In genomic region chr1:64942006-64942755, GRCm38 (mm10) we compare ENCODE assay signal across 31 mouse cellular contexts. TPM values are rescaled to one million over a fixed set of nuclear protein-coding genes. Genes with fewer than 3 reads are reported as not detected.
DNase-seq lines count a peak whose midpoint lies in the region; ATAC-seq and TF ChIP-seq lines count a peak whose summit lies in the region.
"Had no signal": no experiment of that assay in that cellular context is flagged by ENCODE, and none has a peak within 500 bp of the region (broad histone marks: within the 10 kb centered on the region; RNA-seq: fewer than 3 reads in every experiment).

No protein-coding gene starts in this region.

- peaks cover 2% of the 10 kb centered on the region; the same call in 1 of the 2 replicates for H3K79me2 ChIP-seq in heart, adult 2 months (replicated peaks; ENCODE audit: control insufficient read depth, insufficient read depth, low read length)

- no peak for TF ChIP-seq CTCF in heart, adult 2 months (IDR thresholded peaks at IDR 0.05)
- TF ChIP-seq CTCF in Patski (IDR thresholded peaks at IDR 0.05): no peak
- TF ChIP-seq CTCF in stomach, postnatal 0 days (IDR thresholded peaks at IDR 0.05; ENCODE audit: low read depth): no peak

- no peak overlapping the region for H3K4me3 ChIP-seq in heart, adult 2 months
- no peak overlapping the region for H3K4me3 ChIP-seq in intestine, embryonic 15.5 days (replicated peaks)
- no peak overlapping the region for H3K4me3 ChIP-seq in stomach, postnatal 0 days (ENCODE audit: low read depth, low read length)
- H3K4me3 ChIP-seq in midbrain, embryonic 13.5 days (replicated peaks): no peak overlapping the region
- no peak overlapping the region for H3K4me3 ChIP-seq in heart, embryonic 10.5 days
- H3K4me3 ChIP-seq: forebrain, embryonic 12.5 days; hindbrain, embryonic 12.5 days; left cerebral cortex, adult 2 months; limb, embryonic 12.5 days; liver, embryonic 15.5 days; midbrain, embryonic 10.5 days; myocyte; neural tube, embryonic 12.5 days had no signal

- peak; percentile 93 for ATAC-seq in Patski
- peak; percentile 80 for ATAC-seq in intestine, embryonic 15.5 days
- ATAC-seq in stomach, postnatal 0 days (ENCODE audit: low FRiP score, low TSS enrichment): peak; percentile 85
- no peak for ATAC-seq in midbrain, embryonic 13.5 days
- ATAC-seq: activated CD4-positive, CD25-positive, alpha-beta regulatory T cell, adult 4 months; forebrain, postnatal 0 days had no signal

- no peak overlapping the region for H3K4me2 ChIP-seq in intestine, embryonic 15.5 days (replicated peaks)
- no peak overlapping the region for H3K4me2 ChIP-seq in stomach, postnatal 0 days (replicated peaks; ENCODE audit: low read depth)
- H3K4me2 ChIP-seq in midbrain, embryonic 13.5 days (replicated peaks): no peak overlapping the region
- H3K4me2 ChIP-seq: forebrain, embryonic 12.5 days; heart, embryonic 11.5 days; hindbrain, embryonic 12.5 days; limb, embryonic 12.5 days; liver, embryonic 15.5 days; lung, embryonic 14.5 days; neural tube, embryonic 12.5 days had no signal

- no peak for TF ChIP-seq EP300 in heart, adult 2 months (IDR thresholded peaks at IDR 0.05; ENCODE audit: insufficient read depth, low read depth, low read length)
- TF ChIP-seq EP300 in stomach, postnatal 0 days (optimal IDR thresholded peaks at IDR 0.05): no peak

- intact Hi-C loops in heart, adult 2 months (cut with DNase I): no loop called here

- DNase-seq in heart, adult 11 months: peak; percentile 30
- DNase-seq in heart, adult 2 months: no peak
- DNase-seq in Patski (ENCODE audit: low read depth, low spot score): no peak
- DNase-seq in stomach, postnatal 0 days (ENCODE audit: low spot score): peak; percentile 21
- DNase-seq in spleen, adult 18-20 months: no peak
- DNase-seq in heart, embryonic 10.5 days (ENCODE audit: low spot score): no peak
- DNase-seq: adrenal gland, adult 8-10 months; cerebellum, adult 8-10 months; cerebellum, postnatal 36 days; forebrain, postnatal 0 days; gastrocnemius, postnatal 10 days; heart, postnatal 36 days; kidney, adult 2 months; kidney, postnatal 25 days; lung, embryonic 14.5 days; lung, postnatal 14 days; right cerebral cortex, postnatal 4 days; thymus, adult 18-20 months; thymus, postnatal 25 days had no signal

- H3K36me3 ChIP-seq in heart, adult 2 months (ENCODE audit: control insufficient read depth, insufficient read depth, low read length): no peaks in the 10 kb centered on the region; the same call in 1 of the 2 replicates
- H3K36me3 ChIP-seq in intestine, embryonic 15.5 days: no peaks in the 10 kb centered on the region
- H3K36me3 ChIP-seq in stomach, postnatal 0 days (ENCODE audit: control insufficient read depth, insufficient read depth, low read length): no peaks in the 10 kb centered on the region
- H3K36me3 ChIP-seq in midbrain, embryonic 13.5 days: peaks cover 14% of the 10 kb centered on the region
- peaks cover 15% of the 10 kb centered on the region; the same call in 1 of the 2 replicates for H3K36me3 ChIP-seq in heart, embryonic 10.5 days
- H3K36me3 ChIP-seq: forebrain, embryonic 12.5 days; liver, embryonic 15.5 days had no signal

- H3K27ac ChIP-seq in heart, adult 2 months: no peak overlapping the region
- no peak overlapping the region for H3K27ac ChIP-seq in intestine, embryonic 15.5 days
- H3K27ac ChIP-seq in stomach, postnatal 0 days (replicated peaks): peak overlapping the region; percentile 53; the same call in 1 of the 2 replicates
- H3K27ac ChIP-seq in midbrain, embryonic 13.5 days: no peak overlapping the region
- no peak overlapping the region for H3K27ac ChIP-seq in heart, embryonic 10.5 days
- H3K27ac ChIP-seq: forebrain, embryonic 12.5 days; hindbrain, embryonic 12.5 days; left cerebral cortex, adult 2 months; limb, embryonic 12.5 days; liver, embryonic 15.5 days; midbrain, embryonic 10.5 days; neural tube, embryonic 12.5 days had no signal

- H3K4me1 ChIP-seq in heart, adult 2 months (ENCODE audit: control insufficient read depth, insufficient read depth, low read length): peaks cover 1% of the 10 kb centered on the region; the same call in 1 of the 2 replicates
- no peaks in the 10 kb centered on the region for H3K4me1 ChIP-seq in intestine, embryonic 15.5 days (replicated peaks)
- H3K4me1 ChIP-seq in stomach, postnatal 0 days (replicated peaks; ENCODE audit: control insufficient read depth, insufficient read depth): no peaks in the 10 kb centered on the region
- H3K4me1 ChIP-seq in midbrain, embryonic 13.5 days (replicated peaks): 0 out of 2 replicates have a peak, but pooled peaks cover 15% of the 10 kb centered on the region
- peaks cover 23% of the 10 kb centered on the region for H3K4me1 ChIP-seq in heart, embryonic 10.5 days
- H3K4me1 ChIP-seq: forebrain, embryonic 12.5 days; limb, embryonic 12.5 days; midbrain, embryonic 10.5 days; neural tube, embryonic 12.5 days had no signal

- POLR2A ChIA-PET in Patski (lab: Charles Lee): interaction anchor here (0.8 to 1.2 kb wide), 3 partner anchors 10 to 37 kb away, joined by 3 to 6 read pairs (median 5); partner anchors contain the start of gene Plekhm3

- in situ Hi-C loops in Patski (cut with MboI; ENCODE audit: low pct_unique_long_range_greater_than_20kb): no loop called here

- no peaks in the 10 kb centered on the region for H3K9me3 ChIP-seq in intestine, embryonic 15.5 days
- H3K9me3 ChIP-seq in stomach, postnatal 0 days (ENCODE audit: control insufficient read depth, low read length): no peaks in the 10 kb centered on the region
- no peaks in the 10 kb centered on the region; the same call in 1 of the 2 replicates for H3K9me3 ChIP-seq in midbrain, embryonic 13.5 days
- H3K9me3 ChIP-seq in heart, embryonic 10.5 days: no peaks in the 10 kb centered on the region
- H3K9me3 ChIP-seq: hindbrain, embryonic 12.5 days; liver, embryonic 15.5 days; neural tube, embryonic 12.5 days had no signal

- H3K9ac ChIP-seq in heart, adult 2 months (ENCODE audit: low read depth, low read length): no peak overlapping the region
- H3K9ac ChIP-seq in intestine, embryonic 15.5 days: no peak overlapping the region
- no peak overlapping the region for H3K9ac ChIP-seq in stomach, postnatal 0 days (ENCODE audit: low read length)
- no peak overlapping the region for H3K9ac ChIP-seq in midbrain, embryonic 13.5 days (replicated peaks)
- H3K9ac ChIP-seq: forebrain, embryonic 12.5 days; forebrain, postnatal 0 days; hindbrain, embryonic 12.5 days; limb, embryonic 12.5 days; liver, embryonic 15.5 days; lung, embryonic 14.5 days; neural tube, embryonic 12.5 days had no signal

- WGBS in heart, adult 2 months: 76% methylated on average over 4 of the region's 4 CpGs
- WGBS in intestine, embryonic 15.5 days: 65% methylated on average over 4 of the region's 4 CpGs
- WGBS in stomach, postnatal 0 days: 47% methylated on average over 4 of the region's 4 CpGs
- WGBS in midbrain, embryonic 13.5 days: 77% methylated on average over 4 of the region's 4 CpGs
- 76% methylated on average over 4 of the region's 4 CpGs for WGBS in heart, embryonic 10.5 days

- no peaks in the 10 kb centered on the region for H3K27me3 ChIP-seq in heart, adult 2 months (ENCODE audit: control insufficient read depth, insufficient read depth, low read length)
- no peaks in the 10 kb centered on the region for H3K27me3 ChIP-seq in Patski
- H3K27me3 ChIP-seq in intestine, embryonic 15.5 days (replicated peaks): no peaks in the 10 kb centered on the region
- H3K27me3 ChIP-seq in stomach, postnatal 0 days (ENCODE audit: control insufficient read depth, insufficient read depth, low read length): no peaks in the 10 kb centered on the region
- H3K27me3 ChIP-seq in midbrain, embryonic 13.5 days: no peaks in the 10 kb centered on the region
- H3K27me3 ChIP-seq in heart, embryonic 10.5 days (ENCODE audit: insufficient read depth, poor library complexity, severe bottlenecking): no peaks in the 10 kb centered on the region
- H3K27me3 ChIP-seq: forebrain, embryonic 12.5 days; hindbrain, embryonic 12.5 days; limb, embryonic 12.5 days; liver, embryonic 15.5 days; neural tube, embryonic 12.5 days had no signal

- CTCF ChIA-PET in Patski (lab: Charles Lee): interaction anchor here (0.6 to 1.9 kb wide), 5 partner anchors 9 to 177 kb away, joined by 3 to 9 read pairs (median 3); no protein-coding TSS in a partner anchor

- TF ChIP-seq POLR2A in heart, adult 2 months (IDR thresholded peaks at IDR 0.05; ENCODE audit: insufficient read depth, low read depth, low read length): no peak

RNA-seq across cellular contexts. Expression of gene Plekhm3, which starts 14.4 kb away (rescaled TPM):
- 1 to 10 TPM; 6.8 to 6.9 TPM for total RNA-seq in heart, adult 2 months (2021)
- polyA plus RNA-seq in heart, adult 2 months (2012; rRNA removed): 3.3 and 4.7 TPM in 2 replicates
- polyA plus RNA-seq in Patski (2021): 10.2 TPM
- 4.7 and 5.9 TPM in 2 replicates for polyA plus RNA-seq in intestine, embryonic 15.5 days (2015; fragmentation: Nextera tagmentation; extraction: Ambion mirVana)
- polyA plus RNA-seq in stomach, postnatal 0 days (2015; fragmentation: Nextera tagmentation; extraction: Ambion mirVana): 2.2 and 2.3 TPM in 2 replicates
- 10.3 and 11.8 TPM in 2 replicates for polyA plus RNA-seq in midbrain, embryonic 13.5 days (2015; fragmentation: Nextera tagmentation; extraction: Ambion mirVana)
- 9.3 TPM in 2 replicates for polyA plus RNA-seq in heart, embryonic 10.5 days (2016; fragmentation: Nextera tagmentation; extraction: Ambion mirVana)

Comparison
In these comparisons a context has a peak if more than half of its experiments do, and no peak if none do; other contexts are left out.
1. DNase-seq: peak in heart, adult 11 months (single experiment) and stomach, postnatal 0 days (single experiment); none in heart, adult 2 months (0 of 2), Patski (single experiment), spleen, adult 18-20 months (0 of 2) and heart, embryonic 10.5 days (single experiment).